Mouse (Mus musculus): ENCODE data around the gene Adarb2.

Gene Adarb2

GRCm38 (mm10) chr13:8202681-8203476, at the start of gene Adarb2:
Gene Adarb2, plus strand, starts transcription at chr13:8202866.
- peak; percentile 56 for DNase-seq

- no peak for DNase-seq
Measured at GRCm38 (mm10) chr13:8173800-8174199, 28.9 kb upstream of the Adarb2 start.

- DNase-seq: no peak
Measured at GRCm38 (mm10) chr13:8191977-8192376, 10.7 kb upstream of the Adarb2 start.

GRCm38 (mm10) chr13:8199186-8199880, 3.3 kb upstream of the Adarb2 start:
- no peak for DNase-seq

GRCm38 (mm10) chr13:8203477-8203813, 779 bp downstream of the Adarb2 start:
- no peak for DNase-seq

GRCm38 (mm10) chr13:8207337-8207736, 4.7 kb downstream of the Adarb2 start:
- DNase-seq: no peak

- no peak for DNase-seq
Measured at GRCm38 (mm10) chr13:8210776-8211175, 8.1 kb downstream of the Adarb2 start.

DNA sequence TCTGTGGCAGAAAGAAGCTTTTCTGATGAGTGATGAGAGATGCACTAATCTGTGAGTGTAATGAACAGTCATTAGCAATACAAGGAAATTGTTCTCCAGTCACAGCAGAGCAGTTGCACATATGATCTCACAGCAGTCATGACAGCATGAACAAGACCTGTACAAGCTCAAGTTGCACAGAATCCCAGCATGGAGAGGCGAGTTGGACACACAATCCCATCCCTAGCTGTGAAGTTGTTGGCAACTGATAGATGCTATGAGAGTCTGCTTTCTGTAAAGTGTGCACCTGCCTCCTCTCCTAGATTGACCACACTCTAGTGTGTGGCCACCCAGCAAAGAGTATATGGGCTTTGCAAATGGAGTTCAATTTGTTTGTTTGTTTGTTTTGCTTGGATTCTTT, 36.2 kb downstream of the Adarb2 start:
- DNase-seq: no peak

DNA sequence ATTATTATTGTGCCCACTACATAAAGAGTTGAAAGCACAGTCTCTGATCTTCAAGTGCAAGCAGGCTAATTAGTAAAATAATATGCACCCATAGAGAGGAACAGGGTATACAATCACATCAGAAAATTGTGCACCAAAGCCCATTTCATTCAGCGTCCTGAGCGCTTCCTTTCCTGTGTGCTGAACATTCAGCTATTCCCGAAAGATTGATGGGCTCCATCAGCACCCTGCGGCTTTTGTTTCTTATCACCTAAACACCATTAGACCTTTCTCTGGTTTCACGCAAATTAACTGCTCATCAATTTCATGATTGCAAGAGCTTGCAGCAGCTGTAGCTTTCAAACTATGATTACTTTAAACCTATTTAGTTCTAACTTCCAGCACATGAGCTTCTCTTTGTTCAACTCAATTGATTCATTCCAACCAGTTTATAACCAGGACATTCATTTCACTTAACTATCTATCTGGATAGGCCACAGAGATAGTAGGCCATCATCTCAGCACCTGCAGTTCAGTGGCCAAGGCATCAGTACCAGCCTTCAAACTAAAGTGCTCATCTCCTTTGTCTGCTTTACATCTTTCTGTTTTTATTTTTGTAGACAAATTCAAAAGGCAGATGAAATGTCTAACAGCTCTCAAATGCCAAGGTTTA, 45.5 kb downstream of the Adarb2 start:
- DNase-seq: no peak

GRCm38 (mm10) chr13:8272158-8272945, 69.7 kb downstream of the Adarb2 start:
- DNase-seq: no peak

DNA sequence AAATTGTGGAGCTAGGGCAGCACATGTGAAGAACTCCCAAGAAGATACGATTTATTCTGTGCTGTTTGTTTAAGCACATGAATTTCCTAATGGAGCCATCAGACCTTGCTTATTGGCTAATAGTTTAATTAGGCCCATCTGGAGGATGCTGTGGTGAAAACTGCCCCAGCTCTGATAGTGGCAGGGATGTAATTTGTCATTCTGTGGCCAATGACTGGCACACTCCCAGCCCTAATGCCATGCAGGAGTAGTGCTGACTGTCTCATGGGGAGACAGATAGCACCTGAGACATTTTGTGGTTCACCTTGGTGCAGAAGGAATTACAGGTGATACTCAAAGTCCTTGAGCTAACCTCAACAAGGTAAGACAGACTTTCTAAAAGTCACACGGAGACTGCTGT, 80.5 kb downstream of the Adarb2 start:
- no peak for DNase-seq

DNA sequence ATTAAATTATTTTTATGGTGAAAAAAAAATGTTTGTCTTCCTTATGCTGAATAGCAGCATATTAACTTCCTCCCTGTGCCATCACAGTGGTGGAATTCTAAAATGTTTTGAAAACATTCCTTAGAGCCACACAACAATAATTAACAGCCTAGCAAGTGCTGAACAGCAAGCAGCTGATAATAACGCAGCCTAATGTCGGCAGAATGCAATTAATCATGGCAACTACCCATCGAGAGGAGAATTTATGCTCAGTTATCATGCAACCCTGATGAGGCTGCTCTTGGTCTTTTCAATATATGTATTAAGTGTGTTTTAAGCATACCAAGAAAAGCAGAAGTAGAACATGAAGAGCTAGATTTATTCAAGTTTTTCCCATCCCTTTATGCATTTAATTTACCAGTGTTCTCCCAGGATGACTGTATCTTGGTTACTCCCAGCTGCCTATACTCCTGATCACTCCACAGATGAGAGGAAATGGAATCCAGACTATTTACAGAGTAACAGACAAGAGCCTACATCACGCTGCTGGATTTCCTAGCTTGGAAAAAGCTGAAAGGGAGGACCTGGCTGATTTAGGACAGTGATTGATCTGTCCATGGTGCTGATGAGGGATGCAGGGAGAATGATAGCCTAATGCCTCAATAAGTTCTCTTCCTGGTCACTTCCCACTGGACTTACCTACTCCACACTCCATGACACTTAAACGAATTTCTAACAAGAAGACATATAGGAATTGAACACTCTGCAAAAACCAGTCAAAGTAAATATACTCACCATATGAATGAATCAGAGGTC, 113.9 kb downstream of the Adarb2 start:
- DNase-seq: no peak

- no peak for DNase-seq
Measured at GRCm38 (mm10) chr13:8333589-8334455, 131.2 kb downstream of the Adarb2 start.

DNA sequence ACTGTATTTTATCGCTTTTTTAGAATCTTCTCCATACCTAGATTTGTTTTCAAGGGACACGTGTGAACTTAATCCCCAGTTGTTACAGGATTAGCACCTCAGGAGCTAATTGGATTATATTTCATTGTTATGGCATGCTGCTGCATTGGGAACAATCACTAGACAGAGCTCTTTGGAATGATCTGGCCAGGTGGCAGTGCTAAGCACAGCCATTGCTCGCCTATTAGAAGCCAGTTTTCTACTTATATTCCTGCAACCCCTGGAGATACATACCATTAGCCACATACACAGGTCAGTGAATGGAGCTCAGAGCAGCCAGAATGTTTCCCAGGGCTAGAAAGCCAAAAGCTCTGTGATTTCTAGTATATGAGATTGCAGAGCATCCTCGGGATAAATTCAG, 131.9 kb downstream of the Adarb2 start:
- no peak for DNase-seq

- DNase-seq: no peak
Measured at GRCm38 (mm10) chr13:8341086-8341807, 138.6 kb downstream of the Adarb2 start.

DNA sequence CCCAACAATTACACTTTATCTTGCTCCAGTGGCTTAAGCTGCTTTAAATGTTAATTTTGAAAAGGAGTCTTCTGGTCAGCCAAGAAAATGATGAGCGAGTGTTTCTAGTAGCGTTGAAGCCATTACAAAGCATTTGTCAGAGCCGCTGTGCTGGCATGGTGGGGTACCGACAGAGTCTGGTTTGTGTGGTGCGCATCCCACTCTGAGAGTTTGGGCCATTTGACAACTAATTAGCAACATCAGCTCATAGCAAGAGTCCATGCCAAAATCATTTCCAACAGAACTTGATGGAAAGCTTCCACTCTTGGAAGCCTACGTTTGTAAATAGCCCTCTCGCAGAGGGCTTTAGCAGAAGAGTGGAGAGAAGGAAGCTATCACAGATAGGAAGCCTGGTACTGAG, 144.5 kb downstream of the Adarb2 start:
- DNase-seq: no peak

DNA sequence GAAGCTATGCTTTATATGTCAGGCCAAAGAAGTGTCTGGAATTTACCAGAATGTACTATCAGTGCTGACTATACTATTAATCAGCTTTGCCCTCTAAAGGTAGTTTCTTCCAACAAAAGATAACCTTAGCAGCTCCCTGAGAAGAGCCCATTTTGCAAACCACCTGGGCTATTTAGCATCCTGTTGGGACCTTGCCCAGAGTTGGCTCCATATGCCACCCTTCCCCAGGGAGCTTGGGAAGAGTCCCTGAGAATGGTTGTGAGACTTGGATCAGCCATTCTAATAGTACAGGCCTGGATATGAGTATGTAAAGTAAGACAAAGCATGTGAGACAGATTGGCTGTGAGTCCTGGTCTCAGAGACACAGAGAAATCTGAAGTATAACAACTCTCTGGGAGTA, 149.7 kb downstream of the Adarb2 start:
- DNase-seq: no peak

- no peak for DNase-seq
Measured at GRCm38 (mm10) chr13:8352952-8353351, 150.3 kb downstream of the Adarb2 start.

DNA sequence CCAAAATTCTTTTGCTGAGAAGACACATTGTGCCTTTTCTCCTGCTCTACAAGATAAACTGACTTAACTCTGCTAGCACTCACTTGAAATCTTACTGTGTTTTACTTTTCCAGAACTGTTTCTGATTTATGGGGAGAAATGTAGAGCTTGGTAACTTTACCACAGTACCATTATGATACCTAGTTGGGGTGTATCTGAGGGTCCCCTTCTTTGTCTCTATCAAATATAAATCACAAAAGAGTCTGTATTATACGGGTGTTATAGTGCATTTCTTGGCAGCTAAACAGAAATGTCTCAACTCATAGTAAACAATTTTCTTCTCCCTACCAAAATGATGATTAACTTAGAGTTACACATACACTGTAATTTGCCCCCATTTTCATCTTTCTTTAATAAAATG, 162.9 kb downstream of the Adarb2 start:
- DNase-seq: no peak

GRCm38 (mm10) chr13:8366087-8366486, 163.4 kb downstream of the Adarb2 start:
- DNase-seq: no peak

Measured in right cerebral cortex, postnatal 25 days (tissue).